Mouse (Mus musculus) heart, adult 2 months (tissue): ENCODE results near the gene Eif3c.

Experiments used
- CTCF ChIP-seq: fragments of 200-600 bp; IDR thresholded peaks from 2 replicates; pipeline ENCODE4 v1.8.1; 2022; ENCODE audit warnings: antibody characterized with exemption, mild to moderate bottlenecking, moderate library complexity
- EP300 ChIP-seq: fragments of 200-500 bp; IDR thresholded peaks from 2 replicates; pipeline ENCODE4 v1.6.1; 2011; ENCODE audit warnings: low read depth, low read length, control low read depth; ENCODE audit not compliant: insufficient read depth
- POLR2A ChIP-seq: fragments of 200-500 bp; IDR thresholded peaks from 2 replicates; pipeline ENCODE4 v1.6.1; 2011; ENCODE audit warnings: mild to moderate bottlenecking, low read depth, low read length, control low read depth; ENCODE audit not compliant: insufficient read depth

GRCm38 (mm10) chr7:126545631-126546030 lies 20.6 kb downstream of the Eif3c start:
- no peak for TF ChIP-seq CTCF
- no peak for TF ChIP-seq EP300
- TF ChIP-seq POLR2A = no peak
